Mouse (Mus musculus) cerebellum, adult 8-10 months (tissue): Measurements from ENCODE around the gene Tlr2.
"Not testable (repeated sequence)": the region's sequence is repeated elsewhere in the genome, so short reads cannot be mapped to it uniquely, and the experiment has no call there.

ENCODE experiments used
- DNase-seq: peaks from one replicate; pipeline ENCODE4 v3.0.0; 2022

Tlr2 gene

DNA sequence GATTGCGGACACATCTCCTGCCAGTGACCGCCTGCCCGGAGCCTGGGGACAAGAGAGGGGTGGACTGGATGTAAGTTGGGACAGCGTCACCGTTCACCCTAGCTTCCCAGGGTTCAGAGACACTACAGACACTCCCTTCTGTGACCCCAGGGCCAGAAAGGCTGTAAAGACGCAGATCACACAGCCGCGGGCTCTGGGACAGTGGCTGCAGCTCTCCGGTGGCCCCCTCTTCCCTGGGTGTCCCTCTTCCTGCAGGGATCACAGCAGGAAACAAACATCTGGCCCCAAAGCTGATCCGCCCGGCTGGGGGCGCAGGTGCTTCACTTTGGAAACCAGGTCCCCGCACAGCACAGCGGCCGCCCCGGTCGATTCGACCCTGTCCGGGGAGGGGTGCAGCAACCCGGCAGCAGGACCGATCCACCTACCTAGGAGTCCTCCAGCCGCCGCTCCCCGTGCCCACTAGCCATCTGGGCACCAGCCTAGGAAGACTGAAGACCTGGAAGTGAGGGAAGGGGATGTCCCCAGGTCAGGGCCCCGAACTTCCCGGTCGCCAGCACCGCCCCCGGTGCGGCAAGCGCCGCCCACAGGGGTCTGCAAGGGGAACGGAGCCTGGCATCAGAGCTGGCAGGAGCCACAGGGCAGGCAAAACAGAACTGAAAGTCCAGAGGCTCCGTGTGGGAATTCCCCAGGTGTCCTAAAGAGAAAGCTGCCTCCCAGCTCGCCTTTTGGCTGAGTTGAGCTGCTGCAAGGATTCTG lies at the start of gene Tlr2:
Gene Tlr2, minus strand, starts transcription at position 673 of the 756 bp plus-strand sequence.
- DNase-seq = peak; percentile 3

- no peak for DNase-seq
Measured at GRCm38 (mm10) chr3:83885163-83885562, 43.6 kb upstream of the Tlr2 start.

- DNase-seq = not testable (repeated sequence)
Measured at GRCm38 (mm10) chr3:83879261-83880050, 37.9 kb upstream of the Tlr2 start.

DNA sequence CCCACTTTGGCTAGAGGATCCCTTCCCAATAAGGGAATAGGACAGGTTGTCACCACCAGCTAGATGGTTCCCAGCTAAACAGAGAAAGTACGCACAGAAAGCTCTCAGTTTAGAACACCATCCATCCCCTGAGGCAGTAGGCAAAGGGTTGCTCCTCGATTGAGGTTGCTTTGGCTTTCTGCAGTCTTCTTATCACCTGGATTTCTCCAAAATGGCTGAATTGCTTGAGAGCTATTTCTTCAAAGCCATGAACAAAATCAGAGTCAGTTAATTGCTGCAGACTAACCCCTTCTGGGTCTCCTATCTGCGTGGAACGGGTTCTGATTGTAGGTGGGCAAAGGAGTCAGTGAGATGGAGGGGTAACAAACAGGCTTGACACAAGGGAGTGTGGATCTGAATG lies 37.2 kb upstream of the Tlr2 start:
- no peak for DNase-seq

- no peak for DNase-seq
Measured at GRCm38 (mm10) chr3:83876299-83876698, 34.7 kb upstream of the Tlr2 start.

GRCm38 (mm10) chr3:83875078-83875477 lies 33.5 kb upstream of the Tlr2 start:
- DNase-seq = not testable (repeated sequence)

DNA sequence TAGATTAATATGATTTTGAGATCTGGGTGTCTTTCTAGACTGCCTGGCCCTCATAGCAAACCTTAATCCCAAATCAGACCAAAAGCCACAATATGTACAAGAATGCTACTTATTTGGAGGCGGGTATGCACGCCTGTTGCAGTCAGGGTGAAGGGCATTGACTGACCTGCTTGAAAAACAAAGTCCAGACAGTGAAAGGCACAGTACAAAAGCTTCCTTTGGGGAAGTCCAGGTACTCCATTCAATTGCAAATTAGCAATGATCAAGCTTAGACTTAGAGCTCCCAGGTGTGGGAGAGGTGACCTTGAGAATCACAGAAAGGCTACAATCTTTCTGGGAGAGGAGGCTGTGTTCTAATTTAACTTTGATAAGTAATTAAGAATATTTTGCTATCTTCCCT lies 31.3 kb upstream of the Tlr2 start:
- DNase-seq = not testable (repeated sequence)

GRCm38 (mm10) chr3:83871962-83872361 lies 30.4 kb upstream of the Tlr2 start:
- DNase-seq = not testable (repeated sequence)

GRCm38 (mm10) chr3:83871559-83871958 lies 30.0 kb upstream of the Tlr2 start:
- DNase-seq = not testable (repeated sequence)

GRCm38 (mm10) chr3:83869776-83870175 lies 28.2 kb upstream of the Tlr2 start:
- no peak for DNase-seq

DNA sequence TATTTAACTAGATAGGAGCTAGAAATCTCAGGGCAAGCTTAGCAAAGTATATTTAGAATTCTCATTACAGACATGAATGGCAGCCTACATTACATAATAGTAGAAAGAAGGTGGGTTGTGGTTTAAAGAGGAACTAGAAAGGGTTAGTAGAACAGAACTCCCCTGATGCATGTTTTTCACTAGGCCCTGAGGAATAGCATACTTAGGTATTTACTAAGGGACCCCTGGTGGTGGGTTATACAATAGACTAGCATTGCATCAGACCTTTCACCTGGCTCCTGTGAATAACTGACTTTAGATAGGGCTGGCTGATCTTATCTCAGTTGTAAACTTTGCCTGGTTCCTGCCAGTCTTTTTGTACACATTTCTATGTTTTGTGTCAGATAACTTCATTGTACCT lies 25.5 kb upstream of the Tlr2 start:
- not testable (repeated sequence) for DNase-seq

DNA sequence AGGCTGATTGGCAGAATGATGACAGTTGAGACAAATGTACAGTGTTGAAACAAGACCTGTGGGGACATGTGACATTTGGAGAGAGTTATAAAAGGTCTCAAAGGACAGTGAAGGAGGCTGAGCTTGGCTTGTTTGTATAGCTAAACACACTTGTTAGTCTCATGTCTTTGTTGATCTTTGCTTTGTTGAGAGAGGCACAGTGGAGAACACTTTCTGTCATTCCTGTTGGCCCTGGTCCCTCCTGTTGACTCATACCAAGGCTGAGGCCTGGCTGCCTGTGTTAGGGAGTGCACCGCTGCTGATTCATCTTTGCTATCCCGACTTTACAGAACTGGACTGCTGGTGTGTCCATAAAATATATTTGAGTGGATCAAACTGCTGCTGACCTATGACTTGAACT lies 23.6 kb upstream of the Tlr2 start:
- DNase-seq = no peak

GRCm38 (mm10) chr3:83864064-83864548 lies 22.5 kb upstream of the Tlr2 start:
- no peak for DNase-seq

- no peak for DNase-seq
Measured at GRCm38 (mm10) chr3:83862956-83863355, 21.4 kb upstream of the Tlr2 start.

- DNase-seq = no peak
Measured at GRCm38 (mm10) chr3:83859595-83859994, 18.0 kb upstream of the Tlr2 start.

DNA sequence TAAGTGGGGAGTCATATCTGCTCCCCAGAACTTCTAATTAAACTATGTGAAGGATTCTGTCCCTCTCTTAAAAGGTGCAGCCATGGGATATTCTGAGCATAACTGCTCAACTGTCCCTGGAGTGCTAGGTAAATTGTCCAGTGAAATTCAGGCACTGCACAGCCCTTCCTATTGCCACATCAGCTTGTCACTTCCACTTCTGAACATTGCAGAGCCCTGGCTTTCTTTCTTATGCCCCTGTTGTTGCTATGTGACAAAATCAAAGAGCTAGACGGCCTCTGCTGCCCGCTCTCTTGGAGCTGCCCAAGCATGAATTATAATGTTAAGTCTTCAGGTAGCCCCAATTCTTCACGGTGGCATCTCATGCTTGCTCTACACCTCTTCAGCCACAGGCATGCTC lies 17.5 kb upstream of the Tlr2 start:
- no peak for DNase-seq

GRCm38 (mm10) chr3:83857621-83858020 lies 16.1 kb upstream of the Tlr2 start:
- DNase-seq = no peak

GRCm38 (mm10) chr3:83855643-83856042 lies 14.1 kb upstream of the Tlr2 start:
- DNase-seq = no peak

GRCm38 (mm10) chr3:83849341-83849740 lies 7.8 kb upstream of the Tlr2 start:
- no peak for DNase-seq

DNA sequence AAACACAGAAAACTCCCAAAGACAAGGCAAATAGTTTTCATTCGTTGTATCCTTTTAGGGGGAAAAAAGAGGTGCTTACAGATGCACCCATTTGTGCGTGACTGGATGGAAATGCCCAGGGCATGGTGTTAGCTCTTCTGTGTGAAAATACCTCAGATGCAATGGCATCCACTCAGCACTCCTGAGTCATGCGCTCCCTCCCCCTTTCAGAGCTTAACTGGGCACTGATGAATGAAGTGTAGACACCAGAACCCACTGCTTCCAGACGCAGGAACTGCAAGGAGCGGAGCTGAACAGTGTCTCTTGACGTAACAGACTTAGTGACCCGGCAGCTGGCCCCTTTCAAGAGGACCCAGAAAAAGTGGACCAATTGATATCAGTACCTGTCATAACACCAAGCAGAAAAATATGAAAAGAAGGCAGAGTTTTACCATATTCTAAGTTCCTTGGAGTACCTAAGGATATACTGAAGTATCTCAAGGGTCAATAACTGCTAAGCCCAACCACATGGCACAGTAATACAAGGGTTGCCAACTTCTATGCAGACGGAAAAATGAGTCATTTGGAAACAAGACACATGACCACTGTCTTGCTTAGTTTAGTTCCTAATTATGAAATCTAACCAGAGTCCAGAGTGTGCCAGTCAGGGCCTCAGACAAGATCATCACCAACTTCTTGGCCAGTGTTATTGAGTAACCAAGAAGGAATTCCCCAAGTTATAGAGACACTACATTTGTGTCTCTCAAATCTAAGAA lies 3.4 kb upstream of the Tlr2 start:
- no peak for DNase-seq

DNA sequence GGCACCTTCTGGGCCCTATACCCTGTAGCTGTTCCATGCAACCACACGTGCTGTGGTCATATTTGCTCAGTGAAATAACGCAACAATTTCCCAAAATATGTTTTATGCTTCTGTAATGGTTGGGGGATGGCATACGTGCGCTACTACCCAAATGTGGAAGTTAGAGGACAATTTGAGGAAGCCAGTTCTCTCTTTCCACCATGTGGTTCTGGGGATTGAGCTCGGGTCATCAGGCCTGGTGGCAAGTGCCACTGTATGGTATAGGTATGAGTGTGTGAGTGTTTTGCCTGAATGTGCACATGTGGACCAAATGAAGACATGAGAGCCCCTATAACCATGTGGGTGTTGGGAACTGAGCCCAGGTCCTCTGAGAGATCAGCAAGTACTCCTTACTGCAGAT lies 2.1 kb downstream of the Tlr2 start:
- no peak for DNase-seq

DNA sequence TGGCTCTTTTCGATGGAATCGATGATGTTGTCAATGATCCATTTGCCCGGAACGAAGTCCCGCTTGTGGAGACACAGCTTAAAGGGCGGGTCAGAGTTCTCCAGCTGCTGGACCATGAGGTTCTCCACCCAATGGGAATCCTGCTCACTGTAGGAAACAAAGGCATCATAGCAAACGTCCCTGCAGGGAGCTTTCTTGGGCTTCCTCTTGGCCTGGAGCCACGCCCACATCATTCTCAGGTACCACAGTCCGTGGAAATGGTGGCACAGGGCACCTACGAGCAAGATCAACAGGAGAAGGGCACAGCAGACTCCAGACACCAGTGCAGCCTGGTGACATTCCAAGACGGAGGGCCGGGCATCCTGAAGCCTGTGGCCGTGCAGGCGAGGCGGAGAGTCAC lies 4.9 kb downstream of the Tlr2 start:
- DNase-seq = no peak

DNA sequence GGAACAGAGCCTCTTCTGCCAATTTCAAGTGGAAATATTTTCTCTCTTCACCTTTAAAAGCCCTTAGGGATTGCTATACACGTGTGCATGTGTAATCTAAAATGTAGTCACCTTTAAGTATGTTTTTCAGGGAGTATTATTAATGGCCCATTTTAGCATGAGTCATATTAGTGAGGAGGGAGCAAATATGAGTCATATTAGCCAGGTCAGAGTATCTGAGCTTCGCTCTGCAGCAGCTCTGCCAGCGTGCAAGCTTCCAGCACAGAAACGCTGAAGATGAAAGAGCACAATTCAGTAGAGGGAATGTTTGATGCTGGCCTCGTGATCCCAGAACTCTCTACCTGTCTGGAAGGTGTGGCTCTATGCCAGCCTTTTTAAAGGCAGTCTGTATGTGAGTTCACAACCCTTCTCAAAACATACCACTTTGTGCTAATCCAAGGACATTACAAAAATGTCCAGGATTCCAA lies 13.4 kb downstream of the Tlr2 start:
- no peak for DNase-seq
